Mouse (Mus musculus): ENCODE measurements at regions not wholly inside any gene's neighbourhood (a gene's known extent, or its start where the extent isn't known, plus 50 kb on each side); places are given as distances from the start of the nearest gene placed in this dataset.
A peak's percentile ranks its signal among the peaks of the same experiment; 100 is the strongest.
"Not testable (repeated sequence)": the region's sequence is repeated elsewhere in the genome, so short reads cannot be mapped to it uniquely, and the experiment has no call there.

DNA sequence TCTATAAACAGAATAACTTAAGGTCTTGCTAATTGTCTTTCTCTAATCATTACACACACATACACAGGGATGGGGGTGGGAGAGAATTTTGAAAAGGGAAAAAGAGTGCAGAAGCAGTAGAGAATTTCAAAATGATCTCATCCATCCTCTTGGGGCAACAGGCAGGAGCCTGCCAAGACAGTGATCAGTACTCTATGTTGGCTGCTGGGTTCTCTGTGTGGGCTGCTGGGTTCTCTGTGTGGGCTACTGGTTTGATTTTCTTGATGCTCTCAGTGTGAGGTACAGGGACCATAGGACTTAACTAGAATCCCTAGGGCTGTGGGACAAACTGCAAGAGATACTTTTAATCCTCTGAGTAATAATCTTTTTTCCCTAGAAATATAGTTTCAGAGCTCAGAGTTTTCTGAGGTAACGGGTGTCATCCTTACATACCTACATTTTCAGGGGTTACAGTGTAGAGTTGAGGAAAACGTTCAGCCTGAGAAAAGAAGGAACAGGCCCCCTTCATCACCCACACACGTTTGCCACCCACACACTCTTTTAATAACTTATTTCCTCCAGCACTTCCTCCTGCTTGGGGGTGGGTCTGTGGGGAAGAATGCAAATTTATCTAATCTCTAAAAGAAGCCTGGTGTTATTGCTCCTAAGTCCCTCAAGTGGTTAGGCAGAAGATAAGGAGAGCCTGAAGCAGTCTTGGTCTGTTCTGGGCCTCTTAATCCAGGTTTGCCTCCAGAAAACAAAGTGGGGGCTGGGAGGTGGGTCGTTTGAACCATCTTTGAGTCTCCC is 559.6 kb upstream of the Gm10131 start:
- WGBS, result 29% methylated on average over 4 of the region's 4 CpGs
- DNase-seq (ENCODE audit: low read depth, low spot score), result no peak

DNA sequence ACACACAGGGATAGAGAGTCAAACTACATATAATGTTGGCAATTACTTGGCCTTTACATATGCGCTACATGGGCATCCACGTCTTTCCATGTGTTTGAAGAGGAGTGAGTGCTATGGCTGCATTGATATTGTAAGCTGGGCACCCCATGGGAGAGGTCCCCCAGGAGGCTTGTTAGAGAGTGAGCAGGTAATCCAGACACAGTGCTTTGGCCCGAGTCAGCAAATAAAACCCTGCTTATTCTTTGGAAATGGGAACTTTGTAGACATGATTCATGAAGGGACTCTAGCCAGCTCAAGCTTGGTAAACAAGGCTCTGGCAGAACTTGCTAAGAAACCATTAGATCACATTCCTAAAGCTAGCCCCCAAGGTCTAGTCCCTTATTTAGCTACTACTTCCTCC is 557.6 kb upstream of the Gm10131 start:
- DNase-seq (ENCODE audit: low read depth, low spot score), result no peak

DNA sequence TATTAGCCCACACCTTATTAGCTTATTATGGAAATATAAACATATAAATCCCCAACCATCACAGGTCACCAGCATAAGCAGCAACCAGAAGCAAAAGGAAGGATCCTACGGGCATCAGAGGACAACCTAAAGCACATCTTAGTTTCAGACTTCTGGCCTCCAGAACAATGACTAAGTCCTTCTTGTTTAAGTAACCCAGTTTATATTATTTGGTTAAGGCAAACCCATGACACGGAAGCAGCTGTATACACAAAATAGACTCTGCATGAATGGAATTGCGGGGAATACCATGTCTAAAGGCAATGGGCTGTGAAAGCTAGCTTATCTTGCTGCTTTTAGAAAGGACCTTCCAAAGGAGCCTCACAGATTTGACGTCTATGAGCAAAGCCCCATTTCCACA is 552.9 kb upstream of the Gm10131 start:
- DNase-seq (ENCODE audit: low read depth, low spot score), result no peak
- 29% methylated on average over 4 of the region's 4 CpGs for WGBS

More for the DNA sequence above, 557.6 kb upstream of the Gm10131 start:
- 81% methylated on average over 3 of the region's 3 CpGs for WGBS

GRCm38 (mm10) chr8:34662532-34662931 is 551.0 kb upstream of the Gm10131 start:
- DNase-seq (ENCODE audit: low read depth, low spot score), result no peak
- 91% methylated on average over 6 of the region's 6 CpGs for WGBS

DNA sequence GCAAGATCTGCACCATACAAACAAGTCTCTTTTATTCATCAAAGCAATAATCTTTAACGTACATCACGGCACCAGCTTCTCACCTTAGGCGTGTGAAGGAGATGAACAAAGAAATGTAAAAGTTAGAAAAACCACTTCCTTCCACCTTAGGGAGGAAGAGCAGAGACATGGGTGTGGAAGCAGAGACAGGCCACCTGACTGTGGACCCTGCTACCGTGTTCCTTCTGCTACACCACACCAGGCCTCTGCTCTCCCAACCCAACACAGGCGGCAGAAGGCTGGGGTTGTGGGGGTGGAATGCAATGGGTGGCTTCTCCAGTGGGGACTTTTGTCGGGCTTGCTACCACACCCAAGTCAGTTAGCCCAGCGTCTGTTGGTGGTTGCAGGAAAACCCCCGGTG is 540.2 kb upstream of the Gm10131 start:
- WGBS, result 87% methylated on average over 8 of the region's 8 CpGs
- DNase-seq (ENCODE audit: low read depth, low spot score), result no peak

DNA sequence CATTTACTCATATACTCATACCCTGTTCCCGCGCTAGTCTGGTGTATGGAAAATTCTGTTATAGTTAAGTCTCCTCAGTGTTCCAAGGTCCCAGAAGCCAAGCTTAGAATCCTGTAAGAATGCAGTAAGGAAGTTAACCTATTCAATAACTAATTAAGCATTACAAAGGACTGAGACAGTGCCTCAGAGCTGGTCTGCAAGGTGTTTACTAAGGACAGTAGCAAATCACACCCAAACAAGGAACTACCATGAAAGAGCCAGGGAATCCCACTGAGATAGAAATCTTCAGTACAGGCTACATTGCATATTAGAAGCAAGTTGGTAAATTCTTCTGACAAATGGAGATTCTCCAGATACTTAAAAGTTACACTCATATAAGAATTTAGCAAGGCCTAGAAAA is 516.7 kb upstream of the Gm10131 start:
- not testable (repeated sequence) for DNase-seq (ENCODE audit: low read depth, low spot score)
- WGBS, result 56% methylated on average over 2 of the region's 2 CpGs

DNA sequence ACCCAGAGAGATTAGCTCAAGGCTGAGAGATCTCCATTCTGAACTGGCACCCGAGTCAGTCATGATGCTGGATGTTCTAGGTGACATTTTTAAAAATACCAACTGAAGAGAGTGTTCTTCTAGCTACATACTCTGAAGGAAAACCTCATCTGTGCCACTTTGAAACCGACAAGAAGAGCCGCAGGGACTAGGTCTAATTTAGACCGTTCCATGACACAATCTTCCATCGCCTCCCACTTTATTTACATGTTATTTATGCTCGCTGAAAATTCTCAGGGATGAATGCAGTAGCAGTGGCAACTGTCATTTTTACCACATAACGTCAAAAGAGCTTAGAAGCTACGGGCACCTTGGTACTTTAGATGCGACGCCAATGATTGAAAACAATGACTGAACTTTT is 514.1 kb upstream of the Gm10131 start:
- WGBS, result 84% methylated on average over 10 of the region's 10 CpGs
- no peak for DNase-seq (ENCODE audit: low read depth, low spot score)

DNA sequence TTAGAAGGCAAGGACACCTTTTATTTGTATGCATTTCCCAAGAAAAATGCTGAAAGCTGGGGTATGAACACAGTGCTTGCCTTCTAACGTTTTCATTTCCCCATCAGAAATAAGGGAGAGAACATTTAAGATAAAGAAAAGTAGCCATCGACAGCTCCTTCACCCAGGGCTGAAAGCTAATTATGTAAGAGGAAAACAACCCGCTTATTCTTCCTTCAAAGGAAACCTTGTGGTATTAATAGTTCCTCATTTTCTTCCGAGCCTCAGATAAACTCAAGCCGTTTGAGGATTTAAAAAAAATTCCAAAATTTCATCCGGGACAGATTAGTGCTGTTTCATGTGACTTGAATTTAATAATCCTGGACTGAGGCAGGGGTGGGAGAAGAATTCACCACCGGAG is 512.2 kb upstream of the Gm10131 start:
- WGBS, result 76% methylated on average over 7 of the region's 7 CpGs
- DNase-seq (ENCODE audit: low read depth, low spot score), result no peak

DNA sequence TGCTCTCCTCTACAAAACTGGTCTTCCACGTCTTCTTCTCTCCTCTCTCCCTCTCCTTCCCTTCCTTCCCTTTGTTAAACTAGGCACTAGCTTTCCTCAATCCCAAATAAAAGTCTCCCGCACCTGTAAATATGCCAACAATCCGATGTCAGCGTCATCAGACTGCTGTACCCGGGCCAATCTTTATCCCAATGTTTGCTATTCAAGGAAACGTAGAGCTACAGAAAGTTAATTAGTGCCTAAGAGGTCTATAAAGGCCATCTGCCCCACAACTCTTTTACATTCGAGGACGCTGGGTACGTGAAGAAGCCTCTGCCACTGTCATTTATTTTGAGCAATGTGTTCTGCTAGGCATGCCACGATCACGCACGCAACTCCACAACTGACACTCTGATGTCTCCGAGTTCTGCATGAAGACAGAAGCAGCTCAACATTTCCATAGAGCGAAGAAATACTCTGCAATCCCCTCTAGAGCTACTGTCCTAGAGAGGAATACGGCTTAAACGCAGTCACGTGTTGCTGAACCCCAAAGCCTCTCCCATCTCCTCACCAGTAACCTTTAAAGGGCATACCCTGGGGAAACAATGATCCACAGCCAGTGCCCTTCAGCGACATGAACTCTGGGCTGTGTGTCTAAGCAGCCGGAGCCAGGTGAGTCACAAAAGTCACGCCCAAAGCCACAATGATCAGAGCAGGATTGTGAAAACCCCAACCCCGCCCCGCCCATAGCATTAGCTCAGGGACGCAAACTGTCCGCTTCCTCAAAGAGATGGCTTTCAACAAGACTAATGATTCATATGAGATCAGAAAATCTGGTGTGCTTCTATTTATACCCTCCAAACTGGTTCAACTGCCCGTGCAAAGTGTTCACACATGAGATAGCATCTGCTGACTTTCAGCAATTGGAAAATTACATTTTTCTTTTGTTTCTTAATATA is 510.9 kb upstream of the Gm10131 start:
- WGBS, result 28% methylated on average over 25 of the region's 25 CpGs
- peak; percentile 89 for DNase-seq (ENCODE audit: low read depth, low spot score)

DNA sequence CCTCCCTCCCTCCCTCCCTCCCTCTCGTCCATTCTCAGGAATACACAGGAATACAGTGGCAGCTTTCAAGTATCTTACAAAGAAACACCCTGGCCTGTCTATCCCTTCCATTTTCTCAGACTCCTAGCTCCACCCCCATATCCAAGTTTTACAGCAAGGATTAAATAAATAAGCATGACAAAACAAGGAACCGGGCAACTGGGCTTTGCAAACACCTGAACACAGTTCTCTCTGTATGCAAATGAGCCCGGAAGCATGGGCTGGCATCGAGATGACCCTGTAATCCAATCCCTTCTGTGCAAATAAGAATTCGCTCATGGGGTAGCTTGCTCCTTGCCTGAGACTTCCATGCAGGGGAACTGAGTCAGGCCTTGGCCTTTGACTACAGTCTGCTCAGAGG is 506.5 kb upstream of the Gm10131 start:
- 13% methylated on average over 4 of the region's 5 CpGs for WGBS

GRCm38 (mm10) chr8:34614987-34615386 is 503.4 kb upstream of the Gm10131 start:
- WGBS, result 86% methylated on average over 4 of the region's 4 CpGs
- no peak for DNase-seq (ENCODE audit: low read depth, low spot score)

More for the DNA sequence above, 506.5 kb upstream of the Gm10131 start:
- DNase-seq (ENCODE audit: low read depth, low spot score), result peak; percentile 51

GRCm38 (mm10) chr8:34614031-34614526 is 502.5 kb upstream of the Gm10131 start:
- 83% methylated on average over 10 of the region's 10 CpGs for WGBS
- DNase-seq (ENCODE audit: low read depth, low spot score), result no peak

DNA sequence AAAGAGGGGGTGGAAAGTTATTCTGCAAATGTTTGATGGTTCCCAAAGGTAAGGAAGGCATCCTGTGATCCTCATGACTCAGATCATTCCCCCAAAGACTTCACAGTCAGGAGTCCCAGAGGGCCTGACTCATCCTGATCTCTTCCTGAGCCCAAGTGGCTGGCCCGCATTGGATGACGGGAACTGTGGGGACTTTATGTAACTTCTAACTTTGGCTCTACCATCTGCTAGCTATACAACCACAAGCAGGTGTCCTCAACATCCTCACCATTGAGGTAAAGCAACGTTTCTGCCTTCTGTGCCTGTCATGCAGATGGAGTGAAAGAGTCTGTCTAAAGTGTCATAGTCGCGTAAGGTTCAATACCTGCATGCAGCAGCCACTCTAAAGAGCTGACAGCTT is 501.6 kb upstream of the Gm10131 start:
- no peak for DNase-seq (ENCODE audit: low read depth, low spot score)
- WGBS, result 78% methylated on average over 5 of the region's 5 CpGs

DNA sequence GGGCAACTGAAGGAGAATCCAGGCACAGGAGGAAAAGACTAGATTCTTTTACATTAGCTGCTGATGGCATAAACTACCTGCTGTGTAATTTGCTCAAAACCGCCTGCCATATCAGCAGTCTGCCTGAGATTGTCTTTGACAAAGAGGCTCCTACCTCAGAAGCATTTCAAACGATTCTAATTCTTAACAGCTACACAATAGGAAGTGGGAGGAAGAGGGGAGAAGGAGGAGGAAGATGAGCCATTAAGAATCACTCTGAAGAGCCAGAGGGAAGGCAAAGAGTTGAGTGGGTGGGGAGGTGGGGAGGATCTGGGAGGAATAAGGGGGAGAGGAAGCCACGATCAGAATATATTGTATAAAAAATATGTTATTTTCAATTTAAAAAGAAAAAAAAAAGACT is 500.9 kb upstream of the Gm10131 start:
- no peak for DNase-seq (ENCODE audit: low read depth, low spot score)
- 78% methylated on average over 3 of the region's 3 CpGs for WGBS

DNA sequence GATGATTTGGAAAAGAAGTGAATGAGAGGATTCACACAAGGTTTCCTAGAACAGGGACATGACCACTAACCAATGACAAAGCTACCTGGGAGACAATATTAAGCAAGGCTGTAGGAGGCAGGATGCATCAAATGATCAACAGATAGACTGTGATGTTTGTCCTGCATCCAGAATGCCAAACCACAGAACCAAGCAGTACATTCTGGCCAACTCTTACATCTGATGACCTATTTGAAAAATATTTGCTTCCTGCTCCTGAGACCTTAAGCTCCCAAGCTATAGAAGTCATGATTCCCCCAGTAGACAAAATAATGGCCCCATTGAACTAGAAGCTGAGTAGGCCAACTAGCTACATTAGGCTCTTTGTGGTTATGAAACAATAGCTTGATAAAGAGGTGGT is 498.6 kb upstream of the Gm10131 start:
- DNase-seq (ENCODE audit: low read depth, low spot score), result no peak

GRCm38 (mm10) chr8:34607426-34607825 is 495.9 kb upstream of the Gm10131 start:
- DNase-seq (ENCODE audit: low read depth, low spot score), result no peak
- WGBS, result 95% methylated on average over 2 of the region's 2 CpGs

DNA sequence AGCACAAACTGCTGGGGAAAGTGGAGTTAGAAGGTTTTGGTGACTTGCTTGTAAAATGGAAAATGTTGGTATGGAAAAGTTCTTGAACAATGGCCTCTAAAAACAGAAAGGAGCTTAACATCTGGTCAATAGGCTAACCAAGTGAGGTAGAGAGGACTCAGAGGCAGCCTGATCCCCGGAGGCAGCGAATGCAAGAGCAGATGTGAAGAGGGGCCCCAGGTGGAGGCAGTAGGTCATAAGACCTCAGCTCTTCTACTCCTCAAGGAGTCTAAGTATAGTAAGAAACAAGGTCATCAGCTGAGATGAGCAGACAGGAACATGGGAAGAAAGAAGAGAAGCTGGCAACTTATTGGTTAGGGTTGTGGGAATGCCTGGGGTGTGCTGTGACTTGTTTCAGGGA is 493.5 kb upstream of the Gm10131 start:
- WGBS, result 89% methylated on average over 2 of the region's 2 CpGs
- DNase-seq (ENCODE audit: low read depth, low spot score), result no peak

DNA sequence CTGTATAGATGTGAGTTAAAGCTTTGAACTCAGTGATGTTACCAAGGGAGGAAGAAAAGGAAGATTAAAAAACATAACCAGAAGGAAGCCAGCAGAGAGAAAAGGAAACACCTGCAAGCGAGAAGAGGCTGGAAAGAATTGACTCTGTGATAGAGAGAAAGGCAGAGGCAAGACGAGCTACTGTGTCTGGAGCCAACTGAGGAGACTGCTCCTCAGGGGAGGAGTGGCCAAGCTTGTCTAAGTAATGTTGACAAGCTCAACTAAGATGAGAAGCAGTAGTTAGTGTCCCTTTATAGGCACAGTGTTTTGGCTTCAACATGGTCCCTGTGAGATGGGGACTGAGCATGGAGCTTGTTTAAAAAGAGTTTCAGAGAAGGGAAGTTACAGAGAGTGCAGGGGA is 493.0 kb upstream of the Gm10131 start:
- DNase-seq (ENCODE audit: low read depth, low spot score), result no peak
- 79% methylated on average over 2 of the region's 2 CpGs for WGBS

DNA sequence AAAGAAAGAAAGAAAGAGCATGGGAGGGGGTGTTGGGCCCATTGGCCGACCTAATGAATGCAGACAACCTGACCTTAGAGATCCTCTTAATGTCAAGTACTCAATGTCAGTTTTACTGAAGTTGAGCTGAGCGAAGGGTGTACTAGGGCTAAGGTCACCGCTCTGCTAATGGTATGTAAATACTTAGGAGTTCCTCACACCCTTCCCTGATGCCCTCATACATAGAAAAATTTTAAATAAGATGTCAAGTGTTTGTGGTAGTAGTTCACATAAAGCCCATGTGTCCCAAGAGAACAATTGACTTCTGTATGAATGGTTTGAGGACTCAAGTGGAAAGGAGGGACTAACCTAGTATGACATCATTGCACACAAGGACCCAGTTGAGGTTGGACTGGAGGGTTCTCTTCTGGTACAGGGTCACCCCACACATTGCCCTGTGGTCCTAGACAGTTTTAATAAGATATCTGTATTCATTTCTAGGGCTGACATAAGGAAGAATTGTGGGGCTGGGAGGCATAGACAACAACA is 490.0 kb upstream of the Gm10131 start:
- DNase-seq (ENCODE audit: low read depth, low spot score), result no peak
- WGBS, result 81% methylated on average over 3 of the region's 3 CpGs

- WGBS, result 66% methylated on average over 5 of the region's 5 CpGs
- DNase-seq (ENCODE audit: low read depth, low spot score), result no peak
These were observed 489.3 kb upstream of the Gm10131 start for GRCm38 (mm10) chr8:34600880-34601279.

Measured in large intestine, adult 2 months (tissue).